Comparison of ENCODE assay signal across 25 mouse cellular contexts in genomic region chr5:150370291-150370690, GRCm38 (mm10).
DNase-seq lines count a peak whose midpoint lies in the region; ATAC-seq lines count a peak whose summit lies in the region.
"Had no signal": no experiment of that assay in that cellular context is flagged by ENCODE, and none has a peak within 500 bp of the region (broad histone marks: within the 10 kb centered on the region; RNA-seq: fewer than 3 reads in every experiment).

No protein-coding gene starts in this region.

- ATAC-seq in heart, embryonic 11.5 days (replicated peaks; ENCODE audit: insufficient number of reproducible peaks, low FRiP score, low TSS enrichment) = no peak
- no peak for ATAC-seq in heart, embryonic 13.5 days (ENCODE audit: extremely low read depth, insufficient number of reproducible peaks, low FRiP score, low TSS enrichment)
- ATAC-seq in heart, embryonic 15.5 days (replicated peaks; ENCODE audit: insufficient number of reproducible peaks, insufficient read depth, low FRiP score, low read depth) = no peak
- ATAC-seq: activated CD4-positive, CD25-positive, alpha-beta regulatory T cell, adult 4 months; CD4-positive, CD25-positive, alpha-beta regulatory T cell, adult 4 months; forebrain, embryonic 13.5 days; Patski had no signal

- peaks cover 7% of the 10 kb centered on the region; the same call in 1 of the 2 replicates for H3K36me3 ChIP-seq in heart, embryonic 11.5 days (ENCODE audit: control insufficient read depth, insufficient read depth, low read length)
- H3K36me3 ChIP-seq in heart, embryonic 13.5 days = peaks cover 80% of the 10 kb centered on the region
- H3K36me3 ChIP-seq in heart, embryonic 15.5 days = peaks cover 46% of the 10 kb centered on the region
- H3K36me3 ChIP-seq: embryonic facial prominence, embryonic 10.5 days; embryonic facial prominence, embryonic 12.5 days; G1E had no signal

- no peak overlapping the region for H3K4me3 ChIP-seq in heart, embryonic 11.5 days (ENCODE audit: low read depth, low read length)
- H3K4me3 ChIP-seq in heart, embryonic 13.5 days = no peak overlapping the region
- H3K4me3 ChIP-seq in heart, embryonic 15.5 days = no peak overlapping the region
- H3K4me3 ChIP-seq: embryonic facial prominence, embryonic 10.5 days; embryonic facial prominence, embryonic 12.5 days; forebrain, embryonic 13.5 days had no signal

- peak; percentile 71 for DNase-seq in heart, adult 11 months
- no peak for DNase-seq in heart, postnatal 10 days
- no peak for DNase-seq in heart, postnatal 14 days
- no peak for DNase-seq in heart, adult 18-20 months
- DNase-seq in heart, postnatal 36 days = no peak
- DNase-seq: adrenal gland, adult 8-10 months; adrenal gland, postnatal 14 days; adrenal gland, postnatal 36 days; B cell, adult 2 months; cerebellum, adult 11-12 months; cerebellum, adult 2 months; cerebellum, adult 9-10 months; cerebellum, postnatal 10 days; cerebellum, postnatal 25 days had no signal

- no peak overlapping the region for H3K4me2 ChIP-seq in heart, embryonic 11.5 days
- peak overlapping the region; percentile 8; the same call in 1 of the 2 replicates for H3K4me2 ChIP-seq in heart, embryonic 13.5 days
- no peak overlapping the region for H3K4me2 ChIP-seq in heart, embryonic 15.5 days
- H3K4me2 ChIP-seq: embryonic facial prominence, embryonic 12.5 days; forebrain, embryonic 13.5 days had no signal

- intact Hi-C loops in heart, postnatal 10 days (cut with DNase I) = no loop called here
- intact Hi-C loops in heart, postnatal 14 days (cut with DNase I) = no loop called here
- intact Hi-C loops in heart, postnatal 36 days (cut with DNase I) = no loop called here

- no peaks in the 10 kb centered on the region; the same call in 1 of the 2 replicates for H3K9me3 ChIP-seq in heart, embryonic 11.5 days (replicated peaks; ENCODE audit: control insufficient read depth, low read length)
- H3K9me3 ChIP-seq in heart, embryonic 13.5 days = peaks cover 10% of the 10 kb centered on the region; the same call in 1 of the 2 replicates
- H3K9me3 ChIP-seq in heart, embryonic 15.5 days (replicated peaks) = no peaks in the 10 kb centered on the region
- H3K9me3 ChIP-seq: embryonic facial prominence, embryonic 12.5 days had no signal

- no peaks in the 10 kb centered on the region for H3K27me3 ChIP-seq in heart, embryonic 11.5 days (ENCODE audit: control insufficient read depth, insufficient read depth, low read length)
- H3K27me3 ChIP-seq in heart, embryonic 13.5 days (replicated peaks) = no peaks in the 10 kb centered on the region
- H3K27me3 ChIP-seq in heart, embryonic 15.5 days = no peaks in the 10 kb centered on the region
- H3K27me3 ChIP-seq: CH12.LX; embryonic facial prominence, embryonic 12.5 days; forebrain, embryonic 13.5 days; Patski had no signal

- peak overlapping the region; percentile 10; the same call in 1 of the 2 replicates for H3K27ac ChIP-seq in heart, embryonic 11.5 days (ENCODE audit: low read depth, low read length)
- peak overlapping the region; percentile 51 for H3K27ac ChIP-seq in heart, embryonic 13.5 days (replicated peaks)
- peak overlapping the region; percentile 11; the same call in 1 of the 2 replicates for H3K27ac ChIP-seq in heart, embryonic 15.5 days
- H3K27ac ChIP-seq: embryonic facial prominence, embryonic 10.5 days; embryonic facial prominence, embryonic 12.5 days; forebrain, embryonic 13.5 days had no signal

- peaks cover 8% of the 10 kb centered on the region for H3K4me1 ChIP-seq in heart, embryonic 11.5 days (ENCODE audit: control insufficient read depth, insufficient read depth, low read length)
- H3K4me1 ChIP-seq in heart, embryonic 13.5 days = peaks cover 27% of the 10 kb centered on the region
- H3K4me1 ChIP-seq in heart, embryonic 15.5 days (replicated peaks) = peaks cover 5% of the 10 kb centered on the region; the same call in 1 of the 2 replicates
- H3K4me1 ChIP-seq: embryonic facial prominence, embryonic 12.5 days; forebrain, embryonic 13.5 days had no signal

- no peak overlapping the region for H3K9ac ChIP-seq in heart, embryonic 11.5 days (ENCODE audit: low read depth, low read length)
- no peak overlapping the region; the same call in 1 of the 2 replicates for H3K9ac ChIP-seq in heart, embryonic 13.5 days
- H3K9ac ChIP-seq in heart, embryonic 15.5 days = no peak overlapping the region
- H3K9ac ChIP-seq: embryonic facial prominence, embryonic 12.5 days; forebrain, embryonic 13.5 days had no signal

- 32% methylated on average over 6 of the region's 6 CpGs for WGBS in heart, embryonic 11.5 days (ENCODE audit: insufficient replicate concordance)
- WGBS in heart, embryonic 13.5 days = 27% methylated on average over 6 of the region's 6 CpGs
- WGBS in heart, embryonic 15.5 days = 33% methylated on average over 6 of the region's 6 CpGs
